Comparison of ENCODE assay signal across 8 mouse cellular contexts in the genomic region with DNA sequence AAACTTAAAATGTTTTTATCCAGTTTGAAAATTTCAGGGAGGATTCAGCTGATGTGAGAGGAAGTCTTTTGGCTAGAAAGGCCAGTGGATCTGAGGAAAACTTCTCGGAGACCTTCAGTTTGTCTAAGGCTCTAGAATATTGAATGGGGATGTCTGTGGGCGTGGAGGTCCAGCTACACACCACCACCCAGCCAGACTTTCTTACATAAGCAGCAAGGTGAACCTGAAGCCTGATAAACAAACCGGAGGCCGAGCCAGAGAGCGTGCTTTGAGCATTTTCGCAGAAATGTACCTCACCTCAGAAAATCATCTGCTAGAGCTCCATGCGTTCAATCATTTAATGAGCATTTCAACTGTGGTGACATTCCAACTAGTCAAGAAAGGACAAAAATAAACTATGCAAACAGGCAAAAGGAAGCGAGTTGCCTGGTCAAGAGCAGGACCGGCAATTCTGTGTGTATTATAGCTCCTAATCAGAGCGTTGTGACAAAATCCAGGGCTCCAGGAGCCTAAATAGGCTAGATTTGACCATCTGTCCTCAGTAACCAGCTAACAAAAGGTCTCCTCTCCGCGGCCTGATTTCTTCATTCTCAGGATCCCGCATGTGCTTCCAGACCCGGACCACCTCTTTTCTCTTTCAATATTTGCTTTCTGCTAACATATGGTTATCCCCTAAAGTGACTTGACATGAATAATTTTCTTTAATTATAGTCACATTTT.
DNase-seq lines count a peak whose midpoint lies in the region; ATAC-seq and TF ChIP-seq lines count a peak whose summit lies in the region.

No protein-coding gene starts in this region.

- no peaks in the 10 kb centered on the region for H3K27me3 ChIP-seq in lung, embryonic 15.5 days
- H3K27me3 ChIP-seq in heart, embryonic 10.5 days (ENCODE audit: insufficient read depth, poor library complexity, severe bottlenecking) = no peaks in the 10 kb centered on the region
- H3K27me3 ChIP-seq in limb, embryonic 15.5 days = no peaks in the 10 kb centered on the region
- no peaks in the 10 kb centered on the region for H3K27me3 ChIP-seq in stomach, postnatal 0 days (ENCODE audit: control insufficient read depth, insufficient read depth, low read length)

- H3K36me3 ChIP-seq in lung, embryonic 15.5 days = no peaks in the 10 kb centered on the region
- no peaks in the 10 kb centered on the region for H3K36me3 ChIP-seq in heart, embryonic 10.5 days
- H3K36me3 ChIP-seq in limb, embryonic 15.5 days = no peaks in the 10 kb centered on the region
- no peaks in the 10 kb centered on the region for H3K36me3 ChIP-seq in stomach, postnatal 0 days (ENCODE audit: control insufficient read depth, insufficient read depth, low read length)

- H3K9me3 ChIP-seq in lung, embryonic 15.5 days = no peaks in the 10 kb centered on the region
- H3K9me3 ChIP-seq in heart, embryonic 10.5 days = no peaks in the 10 kb centered on the region
- H3K9me3 ChIP-seq in limb, embryonic 15.5 days = no peaks in the 10 kb centered on the region
- H3K9me3 ChIP-seq in stomach, postnatal 0 days (ENCODE audit: control insufficient read depth, low read length) = no peaks in the 10 kb centered on the region

- H3K4me3 ChIP-seq in lung, embryonic 15.5 days = peak overlapping the region; percentile 6; the same call in 1 of the 2 replicates
- peak overlapping the region; percentile 51 for H3K4me3 ChIP-seq in heart, embryonic 10.5 days
- no peak overlapping the region for H3K4me3 ChIP-seq in limb, embryonic 15.5 days
- H3K4me3 ChIP-seq in stomach, postnatal 0 days (ENCODE audit: low read depth, low read length) = no peak overlapping the region

- peaks cover 17% of the 10 kb centered on the region for H3K4me1 ChIP-seq in lung, embryonic 15.5 days
- H3K4me1 ChIP-seq in heart, embryonic 10.5 days = peaks cover 34% of the 10 kb centered on the region
- peaks cover 7% of the 10 kb centered on the region; the same call in 1 of the 2 replicates for H3K4me1 ChIP-seq in limb, embryonic 15.5 days
- 0 out of 2 replicates have a peak, but pooled peaks cover 4% of the 10 kb centered on the region for H3K4me1 ChIP-seq in stomach, postnatal 0 days (replicated peaks; ENCODE audit: control insufficient read depth, insufficient read depth)

- no peak for TF ChIP-seq CTCF in stomach, postnatal 0 days (IDR thresholded peaks at IDR 0.05; ENCODE audit: low read depth)

- peak overlapping the region; percentile 46 for H3K4me2 ChIP-seq in lung, embryonic 15.5 days
- H3K4me2 ChIP-seq in limb, embryonic 15.5 days = peak overlapping the region; percentile 28; the same call in 1 of the 2 replicates
- peak overlapping the region; percentile 47 for H3K4me2 ChIP-seq in stomach, postnatal 0 days (replicated peaks; ENCODE audit: low read depth)

- 0 out of 2 replicates have a peak overlapping the region, but pooled peaks have one; percentile 39 for H3K27ac ChIP-seq in lung, embryonic 15.5 days
- peak overlapping the region; percentile 84 for H3K27ac ChIP-seq in heart, embryonic 10.5 days
- H3K27ac ChIP-seq in limb, embryonic 15.5 days = no peak overlapping the region
- no peak overlapping the region for H3K27ac ChIP-seq in stomach, postnatal 0 days (replicated peaks)

- WGBS in lung, embryonic 15.5 days = 26% methylated on average over 14 of the region's 14 CpGs
- 14% methylated on average over 14 of the region's 14 CpGs for whole genome bisulfite sequencing in heart, embryonic 10.5 days
- WGBS in limb, embryonic 15.5 days = 35% methylated on average over 14 of the region's 14 CpGs
- 20% methylated on average over 14 of the region's 14 CpGs for WGBS in stomach, postnatal 0 days

- ATAC-seq in lung, embryonic 15.5 days (ENCODE audit: borderline replicate concordance, extremely low read depth, low FRiP score, low TSS enrichment) = no peak
- ATAC-seq in limb, embryonic 15.5 days (ENCODE audit: insufficient number of reproducible peaks, low FRiP score, low TSS enrichment, low read depth) = no peak
- no peak for ATAC-seq in stomach, postnatal 0 days (ENCODE audit: low FRiP score, low TSS enrichment)

- TF ChIP-seq EP300 in stomach, postnatal 0 days (optimal IDR thresholded peaks at IDR 0.05) = no peak

- no peak overlapping the region for H3K9ac ChIP-seq in lung, embryonic 15.5 days
- no peak overlapping the region for H3K9ac ChIP-seq in limb, embryonic 15.5 days
- no peak overlapping the region for H3K9ac ChIP-seq in stomach, postnatal 0 days (ENCODE audit: low read length)

- no peak for DNase-seq in lung, postnatal 10 days
- DNase-seq in heart, embryonic 10.5 days (ENCODE audit: low spot score) = no peak
- no peak for DNase-seq in stomach, postnatal 0 days (ENCODE audit: low spot score)
- no peak for DNase-seq in thymus, postnatal 25 days
- DNase-seq in thymus, postnatal 36 days = no peak
- no peak for DNase-seq in right cerebral cortex, postnatal 25 days

Comparison
In these comparisons a context has a peak if more than half of its experiments do, and no peak if none do; other contexts are left out.
1. H3K27ac ChIP-seq: peak in lung, embryonic 15.5 days (single experiment) and heart, embryonic 10.5 days (single experiment); none in limb, embryonic 15.5 days (single experiment) and stomach, postnatal 0 days (single experiment).
2. H3K4me3 ChIP-seq: peak in lung, embryonic 15.5 days (single experiment) and heart, embryonic 10.5 days (single experiment); none in limb, embryonic 15.5 days (single experiment) and stomach, postnatal 0 days (single experiment).
3. Peak in every context shown above with its lines, with median percentiles within 50 percentile points of each other: H3K4me2 ChIP-seq.